Mouse (Mus musculus) small intestine, adult 2 months (tissue): ENCODE data around the gene Lenep. TPM values are rescaled to one million over a fixed set of nuclear protein-coding genes. Genes with fewer than 3 reads are reported as not detected.
A peak's percentile ranks its signal among the peaks of the same experiment; 100 is the strongest.

Experiments used
- H3K27ac ChIP-seq: fragments of 200-500 bp; 2 replicates; pipeline ENCODE4 v1.5.1; 2012; ENCODE audit warnings: low read depth, low read length, control low read depth, inconsistent platforms; ENCODE audit not compliant: insufficient read depth
- H3K27me3 ChIP-seq: fragments of 200-500 bp; 2 replicates; pipeline ENCODE4 v1.6.1; 2012; ENCODE audit warnings: mild to moderate bottlenecking, moderate library complexity, low read length, inconsistent platforms; ENCODE audit not compliant: control insufficient read depth, insufficient read depth
- H3K36me3 ChIP-seq: fragments of 200-500 bp; 2 replicates; pipeline ENCODE4 v1.6.1; 2012; ENCODE audit warnings: mild to moderate bottlenecking, low read length, control low read depth, inconsistent platforms; ENCODE audit not compliant: control insufficient read depth, insufficient read depth
- H3K4me1 ChIP-seq: fragments of 200-500 bp; 2 replicates; pipeline ENCODE4 v1.6.1; 2012; ENCODE audit warnings: low read length, inconsistent platforms, mixed read lengths; ENCODE audit not compliant: control insufficient read depth, insufficient read depth, insufficient read length
- H3K4me3 ChIP-seq: fragments of 200-500 bp; 2 replicates; pipeline ENCODE4 v1.5.1; 2012; ENCODE audit warnings: low read depth, mild to moderate bottlenecking, control low read depth, inconsistent platforms, low read length, moderate library complexity
- CTCF ChIP-seq: fragments of 200-500 bp; IDR thresholded peaks from 2 replicates; pipeline ENCODE4 v1.5.1; 2012; ENCODE audit warnings: low read depth, mild to moderate bottlenecking, control low read depth, inconsistent platforms, low read length, moderate library complexity, mixed read lengths; ENCODE audit not compliant: insufficient replicate concordance, insufficient read length; ENCODE audit errors: extremely low read depth
- POLR2A ChIP-seq: fragments of 200-500 bp; IDR thresholded peaks from 2 replicates; pipeline ENCODE4 v1.6.1; 2012; ENCODE audit warnings: low read depth, mild to moderate bottlenecking, control low read depth, inconsistent platforms, low read length, moderate library complexity
- WGBS: fragments of 180-500 bp; shearing (Covaris S2); methylation state at CpG from one replicate; pipeline ENCODE4 v1.1.7; 2018; 5-methylcytosine and 5-hydroxymethylcytosine counted together
- polyA plus RNA-seq: library from polyadenylated mRNA; depleted of rRNA; stranded (reverse); fragments of >200 nt; gene quantifications from 2 replicates; pipeline ENCODE4 v1.2.3, GENCODE M21; 2012; rRNA removed

Gene Lenep
- polyA plus RNA-seq, 1 experiment = not detected

- no peaks in the 10 kb centered on the region for H3K36me3 ChIP-seq
- H3K4me1 ChIP-seq = peaks cover 38% of the 10 kb centered on the region
- TF ChIP-seq CTCF (no peak), POLR2A (no peak)
- H3K27me3 ChIP-seq = no peaks in the 10 kb centered on the region
- no peak overlapping the region for H3K4me3 ChIP-seq
- H3K27ac ChIP-seq = peak overlapping the region; percentile 79
- 82% methylated on average over 9 of the region's 9 CpGs for WGBS
Observed at GRCm38 (mm10) chr3:89356029-89356428, 46.6 kb downstream of the Lenep start.

- no peaks in the 10 kb centered on the region for H3K36me3 ChIP-seq
- H3K27me3 ChIP-seq = no peaks in the 10 kb centered on the region
- WGBS = 35% methylated on average over 6 of the region's 6 CpGs
- TF ChIP-seq POLR2A (no peak), CTCF (no peak)
- H3K4me1 ChIP-seq = peaks cover 39% of the 10 kb centered on the region
- peak overlapping the region; percentile 98 for H3K27ac ChIP-seq
- peak overlapping the region; percentile 36; the same call in 1 of the 2 replicates for H3K4me3 ChIP-seq
Observed at GRCm38 (mm10) chr3:89355512-89355902, 47.1 kb downstream of the Lenep start.

- Histone ChIP-seq H3K4me3 (peak overlapping the region; percentile 36), H3K4me1 (peaks cover 39% of the 10 kb centered on the region), H3K27ac (peak overlapping the region; percentile 98), H3K27me3 (no peaks in the 10 kb centered on the region), H3K36me3 (no peaks in the 10 kb centered on the region)
- 17% methylated on average over 5 of the region's 5 CpGs for whole genome bisulfite sequencing
- TF ChIP-seq POLR2A = no peak
- peak; percentile 86; the same call in 1 of the 2 replicates for TF ChIP-seq CTCF
Observed at GRCm38 (mm10) chr3:89354816-89355511, 47.6 kb downstream of the Lenep start.

- TF ChIP-seq POLR2A = no peak
- TF ChIP-seq CTCF = no peak
- 39% methylated on average over 5 of the region's 5 CpGs for WGBS
- Histone ChIP-seq H3K4me1 (peaks cover 34% of the 10 kb centered on the region), H3K27ac (no peak overlapping the region), H3K4me3 (no peak overlapping the region), H3K27me3 (no peaks in the 10 kb centered on the region), H3K36me3 (no peaks in the 10 kb centered on the region)
Observed at GRCm38 (mm10) chr3:89351271-89351670, 51.3 kb downstream of the Lenep start.

Other genes starting within 250 kb of the Lenep start
- 0.30 and 1.3 TPM in 2 replicates for gene Hcn3, start 242.6 kb downstream of the Lenep start, polyA plus RNA-seq
- gene Clk2, start 238.0 kb downstream of the Lenep start, polyA plus RNA-seq = 20.6 and 27.7 TPM in 2 replicates
- gene Scamp3, start 225.3 kb downstream of the Lenep start, polyA plus RNA-seq = 57.0 and 96.1 TPM in 2 replicates
- gene Fam189b, start 219.7 kb downstream of the Lenep start, polyA plus RNA-seq = 14.0 and 19.4 TPM in 2 replicates
- 37.1 and 70.6 TPM in 2 replicates for gene Gba, start 199.9 kb downstream of the Lenep start, polyA plus RNA-seq
- gene Thbs3, start 187.6 kb downstream of the Lenep start, polyA plus RNA-seq = 10.5 and 16.0 TPM in 2 replicates
- gene Mtx1, start 175.7 kb downstream of the Lenep start, polyA plus RNA-seq = 92.5 and 181 TPM in 2 replicates
- gene Muc1, start 173.7 kb downstream of the Lenep start, polyA plus RNA-seq = 0.76 and 139 TPM in 2 replicates
- gene Krtcap2, start 156.8 kb downstream of the Lenep start, polyA plus RNA-seq = 120 and 182 TPM in 2 replicates
- 4.3 and 8.7 TPM in 2 replicates for gene Trim46, start 156.5 kb downstream of the Lenep start, polyA plus RNA-seq
- gene Dpm3, start 143.4 kb downstream of the Lenep start, polyA plus RNA-seq = 357 and 440 TPM in 2 replicates
- gene Slc50a1, start 132.2 kb downstream of the Lenep start, polyA plus RNA-seq = 81.6 and 97.3 TPM in 2 replicates
- gene Efna1, start 121.7 kb downstream of the Lenep start, polyA plus RNA-seq = 46.1 and 122 TPM in 2 replicates
- 3.9 and 7.0 TPM in 2 replicates for gene Efna3, start 79.8 kb downstream of the Lenep start, polyA plus RNA-seq
- 11.6 and 20.0 TPM in 2 replicates for gene Efna4, start 64.8 kb downstream of the Lenep start, polyA plus RNA-seq
- gene Adam15, start 52.8 kb downstream of the Lenep start, polyA plus RNA-seq = 48.9 and 70.7 TPM in 2 replicates
- 0.93 and 1.2 TPM in 2 replicates for gene Dcst2, start 40.8 kb downstream of the Lenep start, polyA plus RNA-seq
- 2.0 and 9.1 TPM in 2 replicates for gene Dcst1, start 37.5 kb downstream of the Lenep start, polyA plus RNA-seq
- 97.8 and 262 TPM in 2 replicates for gene Zbtb7b, start 8.0 kb downstream of the Lenep start, polyA plus RNA-seq
- 22.1 and 36.1 TPM in 2 replicates for gene Flad1, start 9.1 kb upstream of the Lenep start, polyA plus RNA-seq
- gene Cks1b, start 15.6 kb upstream of the Lenep start, polyA plus RNA-seq = 6.2 and 13.7 TPM in 2 replicates
- 33.6 and 63.5 TPM in 2 replicates for gene Shc1, start 15.7 kb upstream of the Lenep start, polyA plus RNA-seq
- 61.7 and 87.5 TPM in 2 replicates for gene Pygo2, start 27.4 kb upstream of the Lenep start, polyA plus RNA-seq
- gene Pbxip1, start 33.9 kb upstream of the Lenep start, polyA plus RNA-seq = 26.8 and 36.5 TPM in 2 replicates
- 9.0 and 18.3 TPM in 2 replicates for gene Pmvk, start 51.7 kb upstream of the Lenep start, polyA plus RNA-seq
- 3.3 and 4.6 TPM in 2 replicates for gene Kcnn3, start 117.4 kb upstream of the Lenep start, polyA plus RNA-seq